Mouse (Mus musculus): ENCODE measurements around the gene 1700017B05Rik.

DNA sequence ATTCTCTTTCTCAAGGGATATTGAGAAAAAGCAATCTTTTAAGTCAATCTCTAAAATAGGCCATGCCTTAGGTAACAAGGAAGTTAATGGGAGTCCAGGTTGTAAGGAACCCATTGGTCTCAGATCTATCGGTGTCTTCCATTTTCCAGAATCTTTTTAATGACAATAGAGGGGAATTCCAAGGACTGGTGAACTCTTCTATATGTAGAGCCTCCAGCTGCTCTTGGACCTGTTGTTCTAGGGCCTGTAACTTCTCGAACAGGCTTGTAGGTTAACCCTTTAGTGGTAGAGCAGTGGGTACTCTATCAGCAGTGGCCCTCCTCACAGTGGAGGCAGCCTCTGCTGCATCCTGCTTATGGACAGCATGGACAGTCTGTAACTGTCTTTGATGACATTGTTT is 55.5 kb downstream of the 1700017B05Rik start:
- TF ChIP-seq CTCF (IDR thresholded peaks at IDR 0.05; ENCODE audit: low read depth, low read length) (no peak), GATA1 (IDR thresholded peaks at IDR 0.05; ENCODE audit: borderline replicate concordance, low read length) (no peak), POLR2AphosphoS5 (IDR thresholded peaks at IDR 0.05; ENCODE audit: insufficient replicate concordance, low read depth, low read length) (no peak), TAL1 (conservative IDR thresholded peaks at IDR 0.05; ENCODE audit: low read depth, low read length) (no peak), GATA2 (IDR thresholded peaks at IDR 0.05; ENCODE audit: borderline replicate concordance, low read depth, low read length) (no peak)
